Comparison of ENCODE assay signal across 18 mouse cellular contexts in genomic region chr9:90059828-90060573, GRCm38 (mm10). TPM values are rescaled to one million over a fixed set of nuclear protein-coding genes. Genes with fewer than 3 reads are reported as not detected.
A peak's percentile ranks its signal among the peaks of the same experiment; 100 is the strongest.
DNase-seq lines count a peak whose midpoint lies in the region; ATAC-seq and TF ChIP-seq lines count a peak whose summit lies in the region.
"Had no signal": no experiment of that assay in that cellular context is flagged by ENCODE, and none has a peak within 500 bp of the region (broad histone marks: within the 10 kb centered on the region; RNA-seq: fewer than 3 reads in every experiment).

No protein-coding gene starts in this region.

- TF ChIP-seq RAD21 in MEL (IDR thresholded peaks at IDR 0.05; ENCODE audit: low read depth, low read length): no peak

- 12% methylated on average over 9 of the region's 9 CpGs for WGBS in spleen, adult 2 months

- peak; percentile 53 for DNase-seq in lung, postnatal 25 days (ENCODE audit: low spot score)
- DNase-seq in lung, postnatal 14 days: no peak
- DNase-seq in MEL (ENCODE audit: low read depth, low spot score): no peak
- peak; percentile 55 to 75 for DNase-seq in spleen, adult 2 months (ENCODE audit: low read depth in 1 of 2, low spot score in 2 of 2)
- DNase-seq in cerebellum, postnatal 14 days: no peak
- DNase-seq in frontal cortex, postnatal 14 days (ENCODE audit: low spot score in 2 of 2): no peak
- DNase-seq: cerebellum, postnatal 25 days; right cerebral cortex, postnatal 14 days had no signal

- ATAC-seq in granulocyte monocyte progenitor cell, adult 5-6 weeks (replicated peaks; ENCODE audit: poor library complexity, severe bottlenecking): peak; percentile 78
- ATAC-seq: CD4-positive, CD25-positive, alpha-beta regulatory T cell, adult 4 months; forebrain, embryonic 14.5 days; hindbrain, embryonic 16.5 days; intestine, postnatal 0 days; midbrain, embryonic 15.5 days had no signal

- no peaks in the 10 kb centered on the region for H3K27me3 ChIP-seq in MEL (ENCODE audit: control insufficient read depth in 1 of 2, insufficient read depth in 2 of 2, low read length in 2 of 2)
- no peaks in the 10 kb centered on the region for H3K27me3 ChIP-seq in spleen, adult 2 months (ENCODE audit: control insufficient read depth, insufficient read depth, low read length)
- H3K27me3 ChIP-seq: heart, embryonic 12.5 days; midbrain, embryonic 15.5 days had no signal

- H3K36me3 ChIP-seq in MEL (ENCODE audit: control insufficient read depth in 1 of 2, insufficient read depth in 2 of 2, low read length in 2 of 2): no peaks in the 10 kb centered on the region
- peaks cover 10% of the 10 kb centered on the region for H3K36me3 ChIP-seq in spleen, adult 2 months (ENCODE audit: control insufficient read depth, insufficient read depth, low read length)
- H3K36me3 ChIP-seq: embryonic facial prominence, embryonic 10.5 days; heart, embryonic 12.5 days; limb, embryonic 10.5 days; midbrain, embryonic 15.5 days had no signal

- no peak overlapping the region for H3K4me3 ChIP-seq in MEL (ENCODE audit: control insufficient read depth in 1 of 2, insufficient read depth in 1 of 2, low read depth in 2 of 2, low read length in 2 of 2)
- peak overlapping the region; percentile 35; the same call in 1 of the 2 replicates for H3K4me3 ChIP-seq in spleen, adult 2 months (ENCODE audit: extremely low read depth, insufficient read depth, insufficient read length)
- H3K4me3 ChIP-seq: embryonic facial prominence, embryonic 10.5 days; heart, embryonic 12.5 days; limb, embryonic 10.5 days; midbrain, embryonic 15.5 days had no signal

- TF ChIP-seq EP300 in MEL (IDR thresholded peaks at IDR 0.05; ENCODE audit: low read depth in 1 of 2, low read length in 2 of 2): no peak

- H3K9me3 ChIP-seq in MEL (replicated peaks; ENCODE audit: insufficient read depth, low read length): no peaks in the 10 kb centered on the region
- H3K9me3 ChIP-seq: embryonic facial prominence, embryonic 10.5 days; heart, embryonic 12.5 days; limb, embryonic 10.5 days; midbrain, embryonic 15.5 days had no signal

- no peaks in the 10 kb centered on the region for H3K79me2 ChIP-seq in MEL (ENCODE audit: control insufficient read depth, insufficient read depth, low read length, poor library complexity)

- TF ChIP-seq CTCF in MEL (IDR thresholded peaks at IDR 0.05 in 2 of 3, conservative IDR thresholded peaks at IDR 0.05 in 1 of 3; ENCODE audit: control insufficient read depth in 1 of 3, insufficient read depth in 1 of 3, low read depth in 2 of 3, low read length in 3 of 3, poor library complexity in 1 of 3, severe bottlenecking in 1 of 3): no peak
- no peak for TF ChIP-seq CTCF in spleen, adult 2 months (IDR thresholded peaks at IDR 0.05; ENCODE audit: extremely low read depth, insufficient read depth, insufficient read length, insufficient replicate concordance)

- TF ChIP-seq POLR2A in MEL (IDR thresholded peaks at IDR 0.05; ENCODE audit: control insufficient read depth in 1 of 2, insufficient read depth in 1 of 2, low read depth in 1 of 2, low read length in 2 of 2, poor library complexity in 1 of 2): no peak
- TF ChIP-seq POLR2A in spleen, adult 2 months (IDR thresholded peaks at IDR 0.05; ENCODE audit: low read depth, low read length): no peak

- peaks cover 0 to 2% of the 10 kb centered on the region in 2 experiments; a peak in 1 of 4 replicates for H3K4me1 ChIP-seq in MEL (ENCODE audit: control insufficient read depth in 1 of 2, insufficient read depth in 2 of 2, low read length in 2 of 2)
- peaks cover 17% of the 10 kb centered on the region; the same call in 1 of the 2 replicates for H3K4me1 ChIP-seq in spleen, adult 2 months (ENCODE audit: control insufficient read depth, insufficient read depth, insufficient read length)
- H3K4me1 ChIP-seq: embryonic facial prominence, embryonic 10.5 days; limb, embryonic 10.5 days had no signal

- H3K9ac ChIP-seq in MEL (ENCODE audit: control insufficient read depth, low read depth, low read length, poor library complexity, severe bottlenecking): no peak overlapping the region
- H3K9ac ChIP-seq: heart, embryonic 12.5 days; liver, embryonic 14.5 days; midbrain, embryonic 15.5 days had no signal

- H3K27ac ChIP-seq in MEL (ENCODE audit: control insufficient read depth, low read depth, low read length): no peak overlapping the region
- peak overlapping the region; percentile 97 for H3K27ac ChIP-seq in spleen, adult 2 months (ENCODE audit: insufficient read depth, low read length)
- H3K27ac ChIP-seq: embryonic facial prominence, embryonic 10.5 days; limb, embryonic 10.5 days; liver, embryonic 14.5 days; midbrain, embryonic 15.5 days had no signal

TF ChIP-seq in MEL, 35 proteins besides CTCF, POLR2A, EP300 and RAD21:
- TF ChIP-seq E2F4 (IDR thresholded peaks at IDR 0.05; ENCODE audit: borderline replicate concordance, low read depth, low read length) (no peak), MAZ (IDR thresholded peaks at IDR 0.05; ENCODE audit: low read depth, low read length) (no peak), GABPA (IDR thresholded peaks at IDR 0.05; ENCODE audit: low read depth, low read length) (no peak), MYC (IDR thresholded peaks at IDR 0.05; ENCODE audit: low read depth, low read length) (no peak), HCFC1 (IDR thresholded peaks at IDR 0.05; ENCODE audit: low read depth, low read length) (no peak), SMC3 (IDR thresholded peaks at IDR 0.05; ENCODE audit: low read depth, low read length) (no peak), ZKSCAN1 (IDR thresholded peaks at IDR 0.05; ENCODE audit: low read depth, low read length) (no peak), KAT2A (conservative IDR thresholded peaks at IDR 0.05; ENCODE audit: low read depth, low read length) (no peak), NRF1 (IDR thresholded peaks at IDR 0.05; ENCODE audit: insufficient read depth, low read depth, low read length, poor library complexity, severe bottlenecking) (0 out of 2 replicates have a peak, but pooled peaks have one; percentile 38), TBP (IDR thresholded peaks at IDR 0.05; ENCODE audit: low read depth, low read length) (peak; percentile 75), TCF12 (IDR thresholded peaks at IDR 0.05; ENCODE audit: low read depth, low read length) (no peak), ETS1 (IDR thresholded peaks at IDR 0.05; ENCODE audit: low read depth, low read length) (no peak), CHD1 (IDR thresholded peaks at IDR 0.05; ENCODE audit: low read depth, low read length) (no peak), ZMIZ1 (IDR thresholded peaks at IDR 0.05; ENCODE audit: low read depth, low read length) (no peak)

RNA-seq across cellular contexts. Expression of gene Ctsh, which starts 6.0 kb away (rescaled TPM):
- total RNA-seq in MEL (2012; rRNA removed): not detected in 2 replicates
- polyA plus RNA-seq in MEL (2012; ENCODE audit: insufficient read depth in 1 of 2, insufficient read length in 2 of 2, low read depth in 1 of 2, low replicate concordance in 2 of 2, missing spikeins in 1 of 2): not detected
- total RNA-seq in granulocyte monocyte progenitor cell, adult 5-6 weeks (2014; fragmentation: Nextera tagmentation): 131 and 141 TPM in 2 replicates
- total RNA-seq in granulocyte monocyte progenitor cell, adult 5-6 weeks (2017): 53.6 and 57.1 TPM in 2 replicates
- 65.0 and 65.9 TPM in 2 replicates for polyA plus RNA-seq in spleen, adult 2 months (2012; rRNA removed)

RNA-seq across cellular contexts. Expression of gene Morf4l1, which starts 54.6 kb away (rescaled TPM):
- 107 and 128 TPM in 2 replicates for total RNA-seq in MEL (2012; rRNA removed)
- 100 to 1,000 TPM; 190 to 292 TPM for polyA plus RNA-seq in MEL (2012; ENCODE audit: insufficient read depth in 1 of 2, insufficient read length in 2 of 2, low read depth in 1 of 2, low replicate concordance in 2 of 2, missing spikeins in 1 of 2)
- 319 and 364 TPM in 2 replicates for total RNA-seq in granulocyte monocyte progenitor cell, adult 5-6 weeks (2014; fragmentation: Nextera tagmentation)
- 210 and 242 TPM in 2 replicates for total RNA-seq in granulocyte monocyte progenitor cell, adult 5-6 weeks (2017)
- 46.2 and 48.1 TPM in 2 replicates for polyA plus RNA-seq in spleen, adult 2 months (2012; rRNA removed)

Comparison
In these comparisons a context has a peak if more than half of its experiments do, and no peak if none do; other contexts are left out.
1. DNase-seq: peak in lung, postnatal 25 days (single experiment) and spleen, adult 2 months (2 of 2); none in lung, postnatal 14 days (single experiment), MEL (single experiment), cerebellum, postnatal 14 days (0 of 2) and frontal cortex, postnatal 14 days (0 of 2).
2. RNA of gene Ctsh, which starts 6.0 kb away (total RNA-seq): 53.6 to 141 TPM in granulocyte monocyte progenitor cell, adult 5-6 weeks; not detected in MEL; every median in the first group is over 10 times any median in the second.